Mouse (Mus musculus) kidney, adult 9 months (tissue): ENCODE measurements at regions not wholly inside any gene's neighbourhood (a gene's known extent, or its start where the extent isn't known, plus 50 kb on each side); places are given as distances from the start of the nearest gene placed in this dataset.
A peak's percentile ranks its signal among the peaks of the same experiment; 100 is the strongest.

ENCODE experiments used
- DNase-seq: peaks from one replicate; pipeline ENCODE4 v3.0.0; 2022

- no peak for DNase-seq
Observed at GRCm38 (mm10) chr5:50820674-50821073, 746.9 kb downstream of the Ppargc1a start.

- no peak for DNase-seq
Observed at GRCm38 (mm10) chr5:50819959-50820358, 747.6 kb downstream of the Ppargc1a start.

- no peak for DNase-seq
Observed at GRCm38 (mm10) chr5:50795310-50795709, 736.5 kb upstream of the Adgra3 start.

GRCm38 (mm10) chr5:50794453-50795169 is 735.8 kb upstream of the Adgra3 start:
- DNase-seq: no peak

- no peak for DNase-seq
Observed at GRCm38 (mm10) chr5:50793558-50793957, 734.8 kb upstream of the Adgra3 start.

GRCm38 (mm10) chr5:50785273-50785672 is 726.5 kb upstream of the Adgra3 start:
- no peak for DNase-seq

GRCm38 (mm10) chr5:50779138-50779537 is 720.3 kb upstream of the Adgra3 start:
- DNase-seq: peak; percentile 2

GRCm38 (mm10) chr5:50778221-50778620 is 719.4 kb upstream of the Adgra3 start:
- no peak for DNase-seq

- no peak for DNase-seq
Observed at GRCm38 (mm10) chr5:50762261-50762660, 703.5 kb upstream of the Adgra3 start.

GRCm38 (mm10) chr5:50760386-50760785 is 701.6 kb upstream of the Adgra3 start:
- DNase-seq: no peak

- peak; percentile 24 for DNase-seq
Observed at GRCm38 (mm10) chr5:50752766-50753165, 694.0 kb upstream of the Adgra3 start.

- DNase-seq: no peak
Observed at GRCm38 (mm10) chr5:50751358-50751757, 692.6 kb upstream of the Adgra3 start.

- no peak for DNase-seq
Observed at GRCm38 (mm10) chr5:50743030-50743429, 684.2 kb upstream of the Adgra3 start.

- no peak for DNase-seq
Observed at GRCm38 (mm10) chr5:50733711-50734110, 674.9 kb upstream of the Adgra3 start.

GRCm38 (mm10) chr5:50728337-50729003 is 669.7 kb upstream of the Adgra3 start:
- no peak for DNase-seq

- no peak for DNase-seq
Observed at GRCm38 (mm10) chr5:50706945-50707663, 648.3 kb upstream of the Adgra3 start.

GRCm38 (mm10) chr5:50698084-50698483 is 639.3 kb upstream of the Adgra3 start:
- peak; percentile 11 for DNase-seq

- DNase-seq: no peak
Observed at GRCm38 (mm10) chr5:50697588-50697987, 638.8 kb upstream of the Adgra3 start.

- DNase-seq: no peak
Observed at GRCm38 (mm10) chr5:50688362-50688761, 629.6 kb upstream of the Adgra3 start.

- DNase-seq: no peak
Observed at GRCm38 (mm10) chr5:50683966-50684365, 625.2 kb upstream of the Adgra3 start.

- DNase-seq: no peak
Observed at GRCm38 (mm10) chr5:50636539-50636938, 577.7 kb upstream of the Adgra3 start.

GRCm38 (mm10) chr5:50626648-50627047 is 567.8 kb upstream of the Adgra3 start:
- no peak for DNase-seq

GRCm38 (mm10) chr5:50624206-50624605 is 565.4 kb upstream of the Adgra3 start:
- DNase-seq: no peak
